Mouse (Mus musculus) thymus, adult 18-20 months (tissue): ENCODE results near the gene Srpk2.
"Not testable (repeated sequence)": the region's sequence is repeated elsewhere in the genome, so short reads cannot be mapped to it uniquely, and the experiment has no call there.

Source experiments
- DNase-seq, 2 experiments: peaks; one replicate each; pipeline ENCODE4 v3.0.0; 2022; ENCODE audit warnings: mixed read lengths in 2 of 2

Gene Srpk2

GRCm38 (mm10) chr5:23670880-23671279 lies 13.5 kb downstream of the Srpk2 start:
- no peak for DNase-seq

GRCm38 (mm10) chr5:23665906-23666305 lies 18.5 kb downstream of the Srpk2 start:
- no peak for DNase-seq

- DNase-seq = no peak
These were observed 23.2 kb downstream of the Srpk2 start for GRCm38 (mm10) chr5:23661191-23661590.

GRCm38 (mm10) chr5:23658017-23658416 lies 26.4 kb downstream of the Srpk2 start:
- no peak for DNase-seq

- no peak for DNase-seq
These were observed 27.8 kb downstream of the Srpk2 start for GRCm38 (mm10) chr5:23656590-23656989.

- DNase-seq = no peak
These were observed 29.4 kb downstream of the Srpk2 start for GRCm38 (mm10) chr5:23655030-23655429.

GRCm38 (mm10) chr5:23652326-23652725 lies 32.1 kb downstream of the Srpk2 start:
- DNase-seq = no peak

GRCm38 (mm10) chr5:23651786-23652185 lies 32.6 kb downstream of the Srpk2 start:
- no peak for DNase-seq

GRCm38 (mm10) chr5:23650504-23650903 lies 33.9 kb downstream of the Srpk2 start:
- DNase-seq = no peak

- DNase-seq = no peak
These were observed 35.2 kb downstream of the Srpk2 start for GRCm38 (mm10) chr5:23649246-23649645.

- DNase-seq = peak in 1 of 2 experiments; percentile 41
These were observed 38.7 kb downstream of the Srpk2 start for GRCm38 (mm10) chr5:23645671-23646070.

GRCm38 (mm10) chr5:23639193-23639592 lies 45.2 kb downstream of the Srpk2 start:
- not testable (repeated sequence) for DNase-seq

- no peak for DNase-seq
These were observed 46.4 kb downstream of the Srpk2 start for GRCm38 (mm10) chr5:23638023-23638422.

GRCm38 (mm10) chr5:23637337-23637736 lies 47.1 kb downstream of the Srpk2 start:
- peak in 1 of 2 experiments; percentile 33 for DNase-seq

- DNase-seq = peak in 1 of 2 experiments; percentile 63
These were observed 52.9 kb downstream of the Srpk2 start for GRCm38 (mm10) chr5:23631490-23631889.

GRCm38 (mm10) chr5:23627221-23627620 lies 57.2 kb downstream of the Srpk2 start:
- DNase-seq = no peak

GRCm38 (mm10) chr5:23626173-23626572 lies 58.2 kb downstream of the Srpk2 start:
- DNase-seq = no peak

- DNase-seq = no peak
These were observed 63.8 kb downstream of the Srpk2 start for GRCm38 (mm10) chr5:23620621-23621020.

GRCm38 (mm10) chr5:23618656-23619055 lies 65.8 kb downstream of the Srpk2 start:
- no peak for DNase-seq

GRCm38 (mm10) chr5:23617104-23617415 lies 67.4 kb downstream of the Srpk2 start:
- DNase-seq = no peak

- no peak for DNase-seq
These were observed 67.9 kb downstream of the Srpk2 start for GRCm38 (mm10) chr5:23616270-23617103.

- DNase-seq = no peak
These were observed 68.7 kb downstream of the Srpk2 start for GRCm38 (mm10) chr5:23615586-23616269.

GRCm38 (mm10) chr5:23612856-23613255 lies 71.6 kb downstream of the Srpk2 start:
- no peak for DNase-seq

GRCm38 (mm10) chr5:23604036-23604705 lies 80.2 kb downstream of the Srpk2 start:
- DNase-seq = peak in 1 of 2 experiments; percentile 30
